Mouse (Mus musculus) B cell, adult (primary cell): ENCODE measurements around the gene Trim26. TPM values are rescaled to one million over a fixed set of nuclear protein-coding genes. Genes with fewer than 3 reads are reported as not detected.

Source experiments
- total RNA-seq: library from RNA; stranded (reverse); gene quantifications from 4 replicates; pipeline ENCODE4 v1.2.4, GENCODE M21; 2023; ENCODE audit not compliant: inconsistent age

The Trim26 gene
- 191 to 213 TPM (median 199 TPM) in 4 replicates for total RNA-seq

GRCm38 (mm10) chr17:36836874-36837647, at the start of gene Trim26:
Gene Trim26 (plus strand): TSS chr17:36837134.

GRCm38 (mm10) chr17:36811871-36812270, 25.1 kb upstream of the Trim26 start, which contains the start of gene H2-M10.6:
Gene H2-M10.6 (plus strand): TSS chr17:36812171.

GRCm38 (mm10) chr17:36866719-36867527, 30.0 kb downstream of the Trim26 start, which contains the start of gene Trim15:
Gene Trim15 (minus strand): TSS chr17:36867210.

GRCm38 (mm10) chr17:36869284-36869954, 32.5 kb downstream of the Trim26 start, which contains the start of gene Trim10:
Gene Trim10 (plus strand): TSS chr17:36869574.

GRCm38 (mm10) chr17:36890073-36890903, 53.4 kb downstream of the Trim26 start, which contains the start of gene Trim40:
Gene Trim40 (minus strand): TSS chr17:36890123.

GRCm38 (mm10) chr17:36897552-36898205, 60.7 kb downstream of the Trim26 start, which contains the start of gene Trim31:
Gene Trim31 (plus strand): TSS chr17:36898118.

Other genes starting within 250 kb of the Trim26 start
- gene H2-M9, start 194.5 kb upstream of the Trim26 start, total RNA-seq = not detected in 4 replicates
- gene H2-M1, start 164.9 kb upstream of the Trim26 start, total RNA-seq = not detected in 4 replicates
- gene H2-M10.5, start 64.2 kb upstream of the Trim26 start, total RNA-seq = not detected in 4 replicates
- gene H2-M10.6, start 25.0 kb upstream of the Trim26 start, total RNA-seq = not detected in 4 replicates
- gene Trim15, start 30.1 kb downstream of the Trim26 start, total RNA-seq = not detected in 4 replicates
- gene Trim10, start 32.4 kb downstream of the Trim26 start, total RNA-seq = 0.21 TPM in 1 of 4 replicates, not detected in the others
- gene Trim40, start 53.0 kb downstream of the Trim26 start, total RNA-seq = 0.24 to 0.93 TPM in 2 of 4 replicates, not detected in the others
- not detected in 4 replicates for gene Trim31, start 61.0 kb downstream of the Trim26 start, total RNA-seq
- gene Rnf39, start 105.8 kb downstream of the Trim26 start, total RNA-seq = 0.58 TPM in 1 of 4 replicates, not detected in the others
- 90.0 to 119 TPM (median 113 TPM) in 4 replicates for gene Ppp1r11, start 114.6 kb downstream of the Trim26 start, total RNA-seq
- 79.5 to 91.0 TPM (median 81.3 TPM) in 4 replicates for gene Znrd1, start 121.4 kb downstream of the Trim26 start, total RNA-seq
- gene Znrd1as, start 121.5 kb downstream of the Trim26 start, total RNA-seq = 1.6 to 2.7 TPM (median 2.1 TPM) in 4 replicates
- not detected in 4 replicates for gene 2410137M14Rik, start 144.1 kb downstream of the Trim26 start, total RNA-seq
- gene H2-M5, start 152.4 kb downstream of the Trim26 start, total RNA-seq = not detected in 4 replicates
- gene Zfp57, start 164.0 kb downstream of the Trim26 start, total RNA-seq = not detected in 4 replicates
- not detected in 4 replicates for gene Mog, start 186.3 kb downstream of the Trim26 start, total RNA-seq
- gene Gabbr1, start 208.8 kb downstream of the Trim26 start, total RNA-seq = 55.3 to 68.7 TPM (median 59.7 TPM) in 4 replicates